Mouse (Mus musculus) lung, adult 2 months (tissue): Measurements from ENCODE around the gene Myo15.
"Not testable (repeated sequence)": the region's sequence is repeated elsewhere in the genome, so short reads cannot be mapped to it uniquely, and the experiment has no call there.

Experiments used
- CTCF ChIP-seq: fragments of 200-500 bp; IDR thresholded peaks from 2 replicates; pipeline ENCODE4 v1.5.1; 2011; ENCODE audit warnings: mild to moderate bottlenecking, low read length, control low read depth; ENCODE audit not compliant: insufficient read depth
- POLR2A ChIP-seq: fragments of 200-500 bp; IDR thresholded peaks from 2 replicates; pipeline ENCODE4 v1.6.1; 2011; ENCODE audit warnings: low read depth, mild to moderate bottlenecking, control low read depth, low read length, borderline replicate concordance; ENCODE audit errors: extremely low read depth

DNA sequence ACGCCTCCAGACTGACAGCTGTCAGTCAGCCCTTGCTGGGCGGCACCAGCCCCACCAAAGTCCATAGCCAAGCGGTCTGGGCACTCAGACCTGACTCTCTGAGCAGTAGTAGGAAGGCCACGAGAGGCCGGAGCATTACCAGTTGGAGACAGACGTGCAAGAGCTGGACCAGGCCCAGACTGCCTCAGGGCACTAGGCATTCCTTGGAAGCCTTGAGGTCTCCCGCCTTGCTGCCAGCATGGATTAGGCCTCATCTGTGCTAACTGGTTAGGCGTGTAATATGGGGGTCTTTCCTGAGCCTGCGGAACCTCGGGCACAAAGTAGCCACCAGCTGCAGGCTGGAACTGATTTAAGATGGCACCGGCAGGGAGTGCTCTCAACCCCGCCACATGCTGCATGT is 104.9 kb downstream of the Myo15 start:
- TF ChIP-seq CTCF, POLR2A: not testable (repeated sequence)
